Mouse (Mus musculus) right cerebral cortex, postnatal 36 days (tissue): Measurements from ENCODE around the gene Mageb1.
"Not testable (repeated sequence)": the region's sequence is repeated elsewhere in the genome, so short reads cannot be mapped to it uniquely, and the experiment has no call there.

Experiments used
- DNase-seq, 2 experiments: peaks; one replicate each; pipeline ENCODE4 v3.0.0; 2022; ENCODE audit warnings: low spot score in 2 of 2, mixed read lengths in 1 of 2

Gene Mageb1

DNA sequence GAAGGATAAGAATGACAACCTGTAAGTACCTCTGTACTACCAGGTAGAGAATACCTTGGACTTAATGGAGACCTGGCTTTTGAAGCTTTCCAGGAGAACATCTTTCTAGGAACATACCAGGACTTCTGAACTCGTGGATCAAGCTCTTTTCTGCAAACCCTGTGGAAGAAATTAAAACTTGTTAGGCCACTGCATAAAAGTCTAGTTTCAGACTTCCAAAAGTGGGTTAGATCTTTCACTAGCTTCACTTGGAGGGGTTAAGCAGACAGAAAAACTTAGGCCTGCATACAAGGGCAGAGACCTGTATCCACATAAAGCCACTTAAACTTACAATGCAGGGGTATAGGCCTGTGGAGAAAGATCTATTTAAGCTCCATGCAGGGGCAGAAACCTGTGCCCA is at the start of gene Mageb1:
TSS of gene Mageb1 (minus strand) at position 101 of the 400 bp plus-strand sequence.
- DNase-seq, result not testable (repeated sequence)
